Mouse (Mus musculus): ENCODE results near the gene Slc43a2.

- TF ChIP-seq CTCF (IDR thresholded peaks at IDR 0.05; ENCODE audit: insufficient read depth, low read depth, low read length), result no peak
- TF ChIP-seq POLR2A (IDR thresholded peaks at IDR 0.05; ENCODE audit: insufficient read depth, low read depth, low read length), result no peak
Measured at GRCm38 (mm10) chr11:75498126-75498525, 33.4 kb upstream of the Slc43a2 start.

Data from olfactory bulb, adult 2 months (tissue).